Mouse (Mus musculus): ENCODE measurements around the gene Pick1.

Gene Pick1

DNA sequence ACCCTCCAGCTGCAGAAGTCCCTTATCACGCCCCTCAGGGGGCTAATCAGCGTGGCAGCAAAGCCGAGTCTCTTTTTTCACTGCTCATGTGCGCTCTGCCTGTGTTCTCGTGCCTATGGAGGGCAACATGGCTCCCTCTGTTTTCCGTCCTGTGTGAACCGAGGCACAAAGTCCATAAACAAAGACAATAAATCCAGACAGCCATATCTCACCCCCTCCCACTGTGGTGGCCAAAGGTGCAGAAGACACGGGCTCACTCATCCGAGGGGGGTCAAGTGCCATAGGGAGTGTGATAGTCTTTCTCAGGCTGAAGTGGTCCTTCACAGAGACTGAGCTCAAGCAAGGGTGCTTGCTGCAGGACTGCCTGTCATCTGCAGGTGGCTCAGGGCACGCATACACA lies 44.0 kb downstream of the Pick1 start:
- DNase-seq: no peak

DNA sequence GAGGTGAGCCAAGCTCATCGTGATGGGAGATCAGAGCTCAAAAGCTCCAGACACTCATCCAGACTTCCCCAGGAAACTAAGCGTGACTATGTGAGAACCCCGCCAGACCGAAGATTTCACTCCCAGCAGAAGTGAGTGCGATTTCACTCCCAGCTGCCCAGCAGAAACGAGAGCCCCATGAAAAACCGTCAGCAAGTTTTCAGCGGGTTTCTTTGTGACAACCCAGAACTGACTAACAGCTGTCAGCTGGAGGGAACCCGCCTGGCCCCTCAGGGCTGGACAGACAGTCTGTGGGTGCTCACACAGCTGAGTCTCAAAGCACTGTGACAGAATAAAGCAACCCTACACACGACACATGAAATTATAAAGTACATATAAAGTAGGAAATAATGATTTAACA lies 48.8 kb downstream of the Pick1 start:
- no peak for DNase-seq

DNA sequence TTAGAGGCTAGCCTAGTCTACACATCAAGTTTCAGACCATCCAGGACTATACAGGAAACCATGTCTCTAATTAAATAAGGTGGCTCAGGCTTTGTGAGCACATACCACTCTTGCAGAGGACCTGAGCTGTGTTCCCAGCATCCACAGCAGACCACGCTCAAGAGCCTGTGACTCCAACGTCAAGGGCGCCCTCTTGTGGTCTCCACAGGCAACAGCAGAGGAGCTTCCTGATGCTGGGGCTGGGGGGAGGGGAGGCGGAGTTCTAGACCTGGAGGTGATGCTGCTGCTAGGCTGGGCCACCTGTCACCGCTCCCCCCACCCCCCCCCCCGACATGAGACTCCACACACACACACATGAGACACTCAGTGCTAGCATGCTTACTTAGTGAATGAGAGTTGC lies 51.2 kb downstream of the Pick1 start:
- DNase-seq: no peak

DNA sequence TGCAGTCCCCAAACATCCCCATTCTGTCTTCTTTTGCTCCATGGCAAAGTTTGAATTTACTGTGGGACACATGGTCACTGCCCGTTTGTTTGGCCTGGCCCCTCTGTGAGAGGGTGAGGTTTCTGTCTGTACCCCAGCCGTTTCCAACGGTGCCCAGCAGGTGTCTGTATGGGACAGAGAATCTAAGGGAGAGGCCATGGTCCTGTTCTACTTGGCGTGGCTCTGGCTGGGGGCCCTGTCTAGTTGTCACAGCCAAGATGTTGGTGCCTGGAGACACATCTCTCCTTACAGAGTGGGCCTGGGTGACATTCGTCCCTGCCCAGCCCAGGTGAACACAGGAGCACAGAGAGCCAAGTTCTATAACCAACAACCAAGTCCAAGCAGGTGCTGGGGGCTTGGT lies 51.9 kb downstream of the Pick1 start:
- DNase-seq: no peak

DNA sequence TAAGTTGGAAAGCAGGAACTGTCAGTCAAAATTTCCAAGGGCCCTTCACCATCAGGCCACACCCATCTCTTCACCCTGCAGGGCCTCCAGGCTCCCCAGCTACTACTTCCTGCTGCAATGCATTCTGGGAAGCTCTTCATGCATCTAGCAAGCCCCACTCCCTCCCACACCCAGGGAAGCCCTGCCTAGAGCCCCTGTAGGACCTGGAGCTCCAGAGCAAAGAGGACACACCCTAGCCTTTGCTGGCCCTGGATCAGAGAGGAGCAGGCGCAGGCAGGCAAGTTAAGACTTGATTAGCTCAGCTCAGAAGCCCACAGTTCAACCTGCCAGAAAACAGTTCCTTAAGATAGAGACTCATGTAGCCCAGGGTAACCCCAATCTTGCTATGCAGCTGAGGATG lies 52.4 kb downstream of the Pick1 start:
- DNase-seq: no peak

DNA sequence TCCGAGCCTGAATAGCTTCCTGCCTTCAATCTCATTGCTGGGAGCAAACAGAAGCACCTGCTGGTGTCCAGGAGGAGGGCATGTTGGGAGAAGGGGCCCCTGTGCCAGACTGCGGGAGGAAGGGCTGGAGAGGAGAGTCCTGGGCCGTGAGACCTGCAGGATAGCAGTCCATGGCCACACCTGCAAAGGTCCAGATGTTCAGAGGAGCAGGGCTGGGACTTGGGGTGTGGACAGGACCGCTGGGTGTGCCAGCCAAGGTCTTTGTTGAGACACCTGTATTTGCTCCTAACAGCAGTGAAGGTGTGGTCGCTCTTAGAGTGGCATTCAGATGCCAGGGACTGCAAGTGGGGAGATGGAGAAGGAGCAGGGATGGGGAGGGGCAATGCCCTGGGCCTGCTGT lies 53.5 kb downstream of the Pick1 start:
- DNase-seq: no peak

DNA sequence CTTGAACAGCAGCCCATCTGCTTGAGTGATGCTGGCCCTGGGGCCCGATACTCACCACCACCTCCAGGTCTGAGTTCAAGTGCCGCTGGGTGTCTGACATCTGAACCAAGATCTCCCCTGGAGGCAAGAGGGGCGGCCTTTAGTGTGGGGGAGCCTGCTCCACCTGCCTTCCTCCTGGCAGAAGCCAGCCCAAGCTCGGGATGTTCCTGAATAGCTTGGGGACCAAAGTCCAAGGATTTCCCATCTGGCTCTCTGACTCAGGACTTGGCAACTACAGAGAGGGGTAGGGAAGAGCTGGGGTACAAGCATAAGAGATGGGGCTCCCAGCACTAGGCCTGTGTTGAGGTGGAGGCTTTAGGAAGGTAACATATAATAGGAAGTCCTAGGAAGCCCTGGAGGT lies 54.4 kb downstream of the Pick1 start:
- DNase-seq: no peak

DNA sequence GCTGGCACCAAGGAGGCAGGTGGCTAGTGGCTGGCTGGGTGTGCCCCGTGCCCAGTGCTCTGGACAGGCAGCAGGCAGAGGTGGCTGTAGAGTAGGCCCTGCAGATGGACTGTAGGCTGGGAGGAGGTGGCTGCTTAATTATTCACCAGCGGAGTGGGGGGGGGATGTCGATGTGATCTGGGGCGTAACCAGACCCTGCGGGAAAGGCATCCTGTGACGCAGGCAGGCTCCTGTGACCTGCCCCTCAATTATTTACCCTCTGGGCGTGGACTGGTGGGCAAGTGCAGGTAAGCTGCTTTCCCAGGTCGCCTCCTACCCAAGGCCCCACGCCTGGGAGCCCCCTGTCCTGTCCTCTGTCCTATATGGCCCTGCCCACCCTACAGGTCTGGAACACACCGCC lies 56.4 kb downstream of the Pick1 start, which contains the start of gene Baiap2l2:
Gene Baiap2l2 (minus strand): TSS at position 139 of the 400 bp plus-strand sequence.
- DNase-seq: no peak

DNA sequence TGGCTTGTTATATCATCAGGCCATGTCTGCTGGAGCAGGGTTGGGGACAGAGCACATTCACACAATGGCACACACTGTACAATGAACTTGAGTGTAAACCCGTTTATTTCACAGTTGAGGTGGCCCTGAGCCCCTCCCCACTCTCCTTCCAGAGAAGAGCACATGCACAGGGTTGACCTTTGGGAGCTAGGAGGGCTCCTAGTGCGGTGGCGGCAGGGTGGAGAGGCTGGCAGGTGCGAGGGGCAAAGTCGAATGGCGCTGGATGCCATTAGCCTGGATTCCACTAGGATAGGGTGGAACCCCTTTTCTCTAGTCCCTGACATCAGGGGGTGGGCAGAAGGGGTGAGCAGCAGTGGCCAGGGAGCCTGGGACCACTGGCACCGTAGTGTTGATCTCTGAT lies 57.2 kb downstream of the Pick1 start:
- no peak for DNase-seq

DNA sequence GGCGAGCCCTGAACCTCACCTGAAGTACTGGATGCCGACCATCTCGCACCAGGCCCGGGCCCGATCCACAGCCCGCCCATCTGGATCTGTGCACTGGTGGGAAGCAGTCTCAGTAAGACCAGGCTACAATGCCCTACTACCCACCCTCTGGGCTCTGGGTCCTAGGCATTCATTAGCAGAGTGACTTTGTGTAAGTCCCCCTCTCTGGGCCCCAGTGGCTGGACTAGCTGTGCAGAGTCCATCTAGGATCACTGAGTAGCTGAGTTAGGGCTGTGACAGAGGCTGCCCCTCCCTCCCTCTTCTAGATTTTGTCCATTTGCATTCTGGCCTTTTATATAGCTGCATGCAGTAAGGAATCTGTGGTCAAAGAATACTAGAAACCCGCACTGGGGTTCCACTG lies 58.1 kb downstream of the Pick1 start:
- DNase-seq: no peak

DNA sequence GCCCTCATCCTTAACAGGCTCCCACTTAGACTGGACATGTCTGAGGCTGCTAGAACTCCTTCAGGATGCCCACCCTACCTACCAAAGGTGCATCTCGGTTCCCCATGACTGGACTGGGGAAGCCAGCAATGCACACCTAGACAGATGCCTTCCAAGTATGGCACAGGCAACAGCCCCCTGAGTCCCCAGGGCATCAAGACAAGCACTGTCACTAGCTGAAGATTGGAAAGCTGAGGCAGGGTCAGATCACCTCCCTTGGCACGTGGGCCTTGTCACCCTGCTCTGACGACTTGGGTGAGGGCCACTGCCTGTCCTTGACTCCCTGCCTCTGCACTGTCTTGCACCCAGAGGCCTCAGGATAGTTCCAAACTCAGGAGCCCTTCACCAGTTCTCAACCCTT lies 59.4 kb downstream of the Pick1 start:
- DNase-seq: no peak

DNA sequence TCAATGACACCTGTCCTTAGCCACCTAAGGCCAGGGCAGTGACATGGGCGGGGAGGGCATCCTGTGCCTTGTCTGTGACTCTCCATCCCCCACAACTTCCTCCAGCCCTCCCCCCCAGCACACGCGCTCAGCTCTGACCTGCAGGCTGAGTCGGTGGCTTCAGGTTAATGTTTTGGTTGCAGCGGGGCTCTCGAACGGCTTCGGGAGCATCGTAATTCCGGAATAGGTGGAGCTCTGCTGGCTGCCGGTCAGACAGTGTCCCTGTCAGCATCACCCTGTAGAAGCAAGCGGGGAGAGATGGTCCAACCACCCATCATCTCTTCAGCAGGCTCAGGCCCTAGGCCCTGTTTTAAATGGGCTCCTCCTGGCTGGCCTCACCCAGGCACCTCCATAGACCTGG lies 60.5 kb downstream of the Pick1 start:
- no peak for DNase-seq

DNA sequence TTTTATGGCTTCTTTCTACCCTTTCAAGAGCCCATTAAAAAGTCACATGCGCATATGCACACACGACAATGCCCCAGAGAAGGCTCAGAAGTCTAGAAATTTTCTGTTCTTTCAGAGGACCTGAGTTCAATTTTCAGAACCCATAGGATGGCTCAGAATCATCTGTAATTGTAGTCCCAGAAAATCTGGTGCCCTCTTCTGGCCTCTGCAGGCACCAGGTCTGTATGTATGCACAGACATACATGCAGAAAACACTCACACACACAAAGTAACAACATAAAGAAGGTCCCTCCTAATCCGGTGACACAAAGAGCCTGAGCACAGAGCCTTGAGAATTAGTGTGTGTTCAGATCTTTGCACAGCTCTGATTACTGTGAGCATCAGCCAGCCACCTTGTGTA lies 61.4 kb downstream of the Pick1 start:
- no peak for DNase-seq

DNA sequence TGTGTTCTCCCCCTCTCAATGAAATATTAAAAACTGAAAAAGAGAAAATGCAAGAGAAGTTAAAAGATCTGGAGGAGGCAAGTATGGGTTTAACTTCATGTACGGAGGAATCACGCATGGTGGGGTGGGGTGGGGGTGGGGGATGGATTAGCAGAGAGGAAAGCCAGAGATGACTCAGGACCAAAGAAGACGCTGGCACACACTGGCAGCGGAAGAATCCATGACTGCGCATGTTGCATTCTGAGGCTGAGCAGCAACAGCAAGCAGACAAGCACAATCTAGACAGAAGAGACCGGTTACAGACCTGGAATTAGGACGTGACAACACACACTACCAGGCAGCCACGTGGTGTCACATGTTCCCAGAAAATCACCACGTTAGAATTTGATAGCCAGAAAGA lies 63.8 kb downstream of the Pick1 start:
- no peak for DNase-seq

DNA sequence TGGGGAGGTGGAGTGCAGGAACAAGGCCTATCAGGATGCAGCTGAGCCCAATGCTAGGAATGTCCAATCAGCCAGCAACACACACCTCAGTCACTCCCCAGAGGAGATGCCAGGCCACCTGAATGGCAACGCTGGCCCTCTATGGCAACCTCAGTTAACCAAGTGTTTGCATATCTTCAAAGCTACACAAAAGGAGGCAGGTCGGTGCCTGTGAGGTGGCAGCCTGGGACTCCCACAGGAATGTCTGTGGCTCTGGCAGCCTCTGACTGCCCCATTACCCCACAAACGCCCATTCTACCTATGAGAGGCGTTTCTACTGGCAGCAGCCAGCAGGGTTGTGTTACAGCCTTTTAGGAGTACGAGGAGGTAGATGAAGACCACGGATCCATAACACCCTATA lies 69.6 kb downstream of the Pick1 start:
- DNase-seq: no peak
